Mouse (Mus musculus) limb, embryonic 10.5 days (tissue): Measurements from ENCODE around the gene Mre11a. TPM values are rescaled to one million over a fixed set of nuclear protein-coding genes. Genes with fewer than 3 reads are reported as not detected.

Experiments
- polyA plus RNA-seq: library from polyadenylated mRNA; unstranded; fragments of >200 nt; fragmentation: Nextera tagmentation; extraction: Ambion mirVana; gene quantifications from 2 replicates; pipeline ENCODE4 v1.2.1, GENCODE M21; 2016

The Mre11a gene
- polyA plus RNA-seq, 1 experiment from 2014 or later: 42.9 TPM

Other genes starting within 250 kb of the Mre11a start
- 24.9 and 32.1 TPM in 2 replicates for gene Amotl1, start 139.6 kb upstream of the Mre11a start, polyA plus RNA-seq
- gene Piwil4, start 43.9 kb upstream of the Mre11a start, polyA plus RNA-seq: not detected in 2 replicates
- gene Fut4, start 32.3 kb upstream of the Mre11a start, polyA plus RNA-seq: 5.0 and 6.4 TPM in 2 replicates
- gene 1700012B09Rik, start 13.6 kb upstream of the Mre11a start, polyA plus RNA-seq: not detected in 2 replicates
- 40.7 and 46.8 TPM in 2 replicates for gene Ankrd49, start 202 bp downstream of the Mre11a start, polyA plus RNA-seq
- 0.08 TPM in 1 of 2 replicates, not detected in the other for gene Gpr83, start 75.6 kb downstream of the Mre11a start, polyA plus RNA-seq
- gene Izumo1r, start 119.3 kb downstream of the Mre11a start, polyA plus RNA-seq: 0.20 TPM in 1 of 2 replicates, not detected in the other